Mouse (Mus musculus): ENCODE measurements around the gene 1110004F10Rik.

GRCm38 (mm10) chr7:116120737-116121136 is 81.5 kb downstream of the 1110004F10Rik start:
- TF ChIP-seq CTCF (IDR thresholded peaks at IDR 0.05; ENCODE audit: insufficient read depth, low read length), result no peak
- TF ChIP-seq POLR2A (IDR thresholded peaks at IDR 0.05; ENCODE audit: borderline replicate concordance, extremely low read depth, low read depth, low read length), result no peak
